Mouse (Mus musculus): Measurements from ENCODE around the gene Tmem139.

The Tmem139 gene

DNA sequence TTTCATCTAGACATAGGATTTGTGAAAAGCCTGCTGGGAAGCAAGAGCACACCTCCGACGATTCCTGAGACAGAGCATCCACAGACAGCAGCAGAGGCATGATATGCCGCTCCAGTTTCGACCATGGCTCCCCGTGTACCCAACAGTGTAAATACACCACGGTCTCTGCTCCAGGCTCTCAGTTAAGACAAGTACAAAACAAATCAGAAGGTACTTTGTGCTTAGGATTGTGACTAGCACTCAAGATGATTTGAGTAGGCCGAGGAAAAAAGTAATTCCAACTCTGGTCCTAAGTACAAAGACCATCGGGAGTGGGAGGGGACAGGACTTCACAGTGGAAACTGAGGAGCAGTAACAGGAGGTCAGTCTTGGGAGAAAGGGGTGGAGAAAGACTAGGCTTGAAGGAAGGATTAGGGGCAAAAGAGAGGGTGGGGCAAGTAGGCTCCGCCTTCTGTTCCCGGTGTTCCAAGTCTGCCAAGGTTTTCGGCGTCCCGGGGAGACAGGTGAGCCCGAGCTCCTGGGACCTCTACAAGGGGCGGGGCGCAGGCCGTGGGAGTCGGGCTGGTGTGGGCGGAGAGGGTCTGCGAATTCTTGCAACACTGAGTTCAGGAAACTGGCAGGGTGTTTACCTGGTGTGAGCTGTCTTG lies at the start of gene Tmem139:
Gene Tmem139 (plus strand): TSS at position 447 of the 647 bp plus-strand sequence.
- Histone ChIP-seq H3K36me3 (ENCODE audit: insufficient read depth, low read length) (peaks cover 5% of the 10 kb centered on the region; the same call in 1 of the 2 replicates), H3K4me3 (replicated peaks; ENCODE audit: low read length) (peak within 1 kb of the TSS; percentile 51), H3K9me3 (ENCODE audit: low read length) (no peaks in the 10 kb centered on the region), H3K4me1 (replicated peaks; ENCODE audit: low read depth, low read length) (peaks cover 51% of the 10 kb centered on the region), H3K27me3 (ENCODE audit: insufficient read depth, low read length) (0 out of 2 replicates have a peak, but pooled peaks cover 4% of the 10 kb centered on the region)
- no peak for TF ChIP-seq CTCF (conservative IDR thresholded peaks at IDR 0.05; ENCODE audit: low read length)
- TF ChIP-seq NANOG (IDR thresholded peaks at IDR 0.05; ENCODE audit: borderline replicate concordance, low read length): no peak
- TF ChIP-seq POU5F1 (IDR thresholded peaks at IDR 0.05; ENCODE audit: borderline replicate concordance, low read length): no peak

DNA sequence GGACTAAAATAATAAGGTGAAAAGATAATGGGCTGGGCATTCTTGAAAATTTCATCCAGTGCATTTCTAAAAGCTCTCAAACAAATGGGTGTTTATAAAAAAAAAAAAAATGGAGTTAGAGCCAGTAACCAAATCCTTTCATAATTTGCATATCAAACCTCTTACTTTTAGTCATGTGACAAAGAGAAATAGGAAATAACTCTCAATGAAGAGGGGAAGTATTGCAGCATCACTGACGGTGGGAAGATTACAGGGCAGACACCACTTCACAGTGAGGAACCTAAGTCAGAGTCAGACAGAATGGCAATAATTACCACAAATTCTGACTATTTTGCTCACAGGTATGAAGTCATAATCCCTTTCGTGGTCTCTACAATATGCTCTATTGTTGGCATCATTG lies 46.7 kb upstream of the Tmem139 start, which contains the start of gene Tas2r144:
Gene Tas2r144 (plus strand): TSS at position 301 of the 400 bp plus-strand sequence.
- Histone ChIP-seq H3K27me3 (ENCODE audit: insufficient read depth, low read length) (no peaks in the 10 kb centered on the region), H3K4me3 (replicated peaks; ENCODE audit: low read length) (no peak within 1 kb of the TSS), H3K4me1 (replicated peaks; ENCODE audit: low read depth, low read length) (no peaks in the 10 kb centered on the region), H3K9me3 (ENCODE audit: low read length) (peaks cover 22% of the 10 kb centered on the region), H3K36me3 (ENCODE audit: insufficient read depth, low read length) (no peaks in the 10 kb centered on the region)
- no peak for TF ChIP-seq POU5F1 (IDR thresholded peaks at IDR 0.05; ENCODE audit: borderline replicate concordance, low read length)
- no peak for TF ChIP-seq NANOG (IDR thresholded peaks at IDR 0.05; ENCODE audit: borderline replicate concordance, low read length)
- TF ChIP-seq CTCF (conservative IDR thresholded peaks at IDR 0.05; ENCODE audit: low read length): no peak

- Histone ChIP-seq H3K9me3 (ENCODE audit: low read length) (no peaks in the 10 kb centered on the region), H3K27me3 (ENCODE audit: insufficient read depth, low read length) (no peaks in the 10 kb centered on the region), H3K4me3 (replicated peaks; ENCODE audit: low read length) (no peak overlapping the region), H3K4me1 (replicated peaks; ENCODE audit: low read depth, low read length) (no peaks in the 10 kb centered on the region), H3K36me3 (ENCODE audit: insufficient read depth, low read length) (no peaks in the 10 kb centered on the region)
- TF ChIP-seq CTCF (conservative IDR thresholded peaks at IDR 0.05; ENCODE audit: low read length) (no peak), POU5F1 (IDR thresholded peaks at IDR 0.05; ENCODE audit: borderline replicate concordance, low read length) (no peak), NANOG (IDR thresholded peaks at IDR 0.05; ENCODE audit: borderline replicate concordance, low read length) (no peak)
These were observed 39.5 kb upstream of the Tmem139 start for GRCm38 (mm10) chr6:42222286-42222685.

DNA sequence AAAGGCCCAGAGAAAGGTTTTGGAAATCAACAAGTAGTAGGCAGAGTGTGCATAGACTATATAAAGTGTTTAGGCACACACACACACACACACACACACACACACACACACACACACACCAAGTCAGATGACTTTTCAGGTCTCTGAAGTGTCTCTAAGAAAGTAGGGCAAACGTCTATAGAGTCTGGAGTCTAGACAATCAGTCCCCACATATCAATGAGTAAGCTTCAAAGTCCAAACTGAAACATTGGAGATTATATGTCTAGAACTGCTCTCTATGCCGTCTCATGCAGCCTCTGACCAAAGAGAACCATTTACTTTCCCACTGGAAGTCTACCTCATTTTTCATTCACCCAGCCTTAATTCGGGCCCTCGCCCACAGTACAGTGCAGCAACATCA lies 36.7 kb upstream of the Tmem139 start:
- H3K27me3 ChIP-seq (ENCODE audit: insufficient read depth, low read length): no peaks in the 10 kb centered on the region
- H3K36me3 ChIP-seq (ENCODE audit: insufficient read depth, low read length): no peaks in the 10 kb centered on the region
- H3K4me1 ChIP-seq (replicated peaks; ENCODE audit: low read depth, low read length): no peaks in the 10 kb centered on the region
- no peak overlapping the region for H3K4me3 ChIP-seq (replicated peaks; ENCODE audit: low read length)
- no peaks in the 10 kb centered on the region for H3K9me3 ChIP-seq (ENCODE audit: low read length)
- TF ChIP-seq CTCF (conservative IDR thresholded peaks at IDR 0.05; ENCODE audit: low read length) (no peak), POU5F1 (IDR thresholded peaks at IDR 0.05; ENCODE audit: borderline replicate concordance, low read length) (no peak), NANOG (IDR thresholded peaks at IDR 0.05; ENCODE audit: borderline replicate concordance, low read length) (no peak)

- no peaks in the 10 kb centered on the region for H3K4me1 ChIP-seq (replicated peaks; ENCODE audit: low read depth, low read length)
These were observed 34.3 kb upstream of the Tmem139 start for GRCm38 (mm10) chr6:42227240-42228101.

DNA sequence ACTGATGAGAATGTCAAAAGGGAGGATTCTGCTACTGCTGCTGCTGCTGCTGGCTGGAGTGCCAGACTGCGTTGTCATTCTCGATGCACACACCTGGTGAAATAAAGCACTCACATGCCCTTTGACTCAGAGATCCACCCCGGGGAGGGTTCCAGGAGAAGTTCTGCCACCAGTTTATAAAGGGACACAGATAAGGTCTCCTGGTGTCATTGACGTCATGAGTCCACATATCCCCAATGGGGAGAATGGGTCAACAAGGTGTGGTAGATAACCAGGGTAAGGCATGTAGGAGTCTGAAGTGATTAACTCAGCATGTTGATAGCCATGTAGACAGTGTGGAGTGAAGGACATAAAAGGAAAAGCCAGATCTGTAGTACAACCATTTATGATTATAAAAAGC lies 32.2 kb upstream of the Tmem139 start:
- TF ChIP-seq CTCF (conservative IDR thresholded peaks at IDR 0.05; ENCODE audit: low read length): no peak
- TF ChIP-seq POU5F1 (IDR thresholded peaks at IDR 0.05; ENCODE audit: borderline replicate concordance, low read length): no peak
- no peak for TF ChIP-seq NANOG (IDR thresholded peaks at IDR 0.05; ENCODE audit: borderline replicate concordance, low read length)
- no peaks in the 10 kb centered on the region for H3K36me3 ChIP-seq (ENCODE audit: insufficient read depth, low read length)

More at GRCm38 (mm10) chr6:42227240-42228101, 34.3 kb upstream of the Tmem139 start:
- TF ChIP-seq CTCF (conservative IDR thresholded peaks at IDR 0.05; ENCODE audit: low read length): peak; percentile 61
- no peak for TF ChIP-seq POU5F1 (IDR thresholded peaks at IDR 0.05; ENCODE audit: borderline replicate concordance, low read length)
- TF ChIP-seq NANOG (IDR thresholded peaks at IDR 0.05; ENCODE audit: borderline replicate concordance, low read length): no peak
- no peaks in the 10 kb centered on the region for H3K36me3 ChIP-seq (ENCODE audit: insufficient read depth, low read length)
- H3K4me3 ChIP-seq (replicated peaks; ENCODE audit: low read length): no peak overlapping the region
- no peaks in the 10 kb centered on the region for H3K9me3 ChIP-seq (ENCODE audit: low read length)
- no peaks in the 10 kb centered on the region for H3K27me3 ChIP-seq (ENCODE audit: insufficient read depth, low read length)

GRCm38 (mm10) chr6:42231191-42231590 lies 30.6 kb upstream of the Tmem139 start:
- Histone ChIP-seq H3K27me3 (ENCODE audit: insufficient read depth, low read length) (no peaks in the 10 kb centered on the region), H3K36me3 (ENCODE audit: insufficient read depth, low read length) (no peaks in the 10 kb centered on the region), H3K4me3 (replicated peaks; ENCODE audit: low read length) (no peak overlapping the region), H3K9me3 (ENCODE audit: low read length) (no peaks in the 10 kb centered on the region), H3K4me1 (replicated peaks; ENCODE audit: low read depth, low read length) (no peaks in the 10 kb centered on the region)
- no peak for TF ChIP-seq POU5F1 (IDR thresholded peaks at IDR 0.05; ENCODE audit: borderline replicate concordance, low read length)
- TF ChIP-seq NANOG (IDR thresholded peaks at IDR 0.05; ENCODE audit: borderline replicate concordance, low read length): no peak

More for the DNA sequence above, 32.2 kb upstream of the Tmem139 start:
- Histone ChIP-seq H3K9me3 (ENCODE audit: low read length) (no peaks in the 10 kb centered on the region), H3K4me1 (replicated peaks; ENCODE audit: low read depth, low read length) (no peaks in the 10 kb centered on the region), H3K27me3 (ENCODE audit: insufficient read depth, low read length) (no peaks in the 10 kb centered on the region), H3K4me3 (replicated peaks; ENCODE audit: low read length) (no peak overlapping the region)

DNA sequence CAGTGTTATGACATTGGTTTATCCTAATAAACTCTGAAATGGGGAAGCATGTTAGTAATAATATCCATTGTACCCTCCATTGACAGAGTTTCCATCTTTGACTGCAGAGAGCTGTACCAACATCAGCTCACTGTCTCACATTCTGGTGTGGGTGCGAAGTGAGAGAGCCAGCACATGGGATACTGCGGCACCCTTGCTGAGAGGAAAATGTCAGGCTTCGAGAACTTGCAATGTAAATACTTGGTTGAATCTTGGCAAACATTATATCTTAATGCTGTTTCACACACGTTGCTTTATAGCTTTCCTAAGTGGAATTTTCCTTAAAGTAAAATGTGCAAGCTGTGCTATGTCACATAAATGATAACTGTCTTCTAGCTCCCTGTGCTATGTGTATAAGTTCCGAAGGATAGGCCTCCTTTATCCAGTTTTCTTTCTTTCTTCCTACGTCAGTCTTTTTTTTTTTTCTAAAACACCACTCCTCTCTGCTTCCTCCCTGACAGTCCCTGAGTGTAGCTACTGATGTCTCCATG lies 24.4 kb upstream of the Tmem139 start:
- H3K4me3 ChIP-seq (replicated peaks; ENCODE audit: low read length): no peak overlapping the region
- H3K9me3 ChIP-seq (ENCODE audit: low read length): no peaks in the 10 kb centered on the region
- no peak for TF ChIP-seq NANOG (IDR thresholded peaks at IDR 0.05; ENCODE audit: borderline replicate concordance, low read length)
- TF ChIP-seq POU5F1 (IDR thresholded peaks at IDR 0.05; ENCODE audit: borderline replicate concordance, low read length): no peak
- TF ChIP-seq CTCF (conservative IDR thresholded peaks at IDR 0.05; ENCODE audit: low read length): no peak
- no peaks in the 10 kb centered on the region for H3K36me3 ChIP-seq (ENCODE audit: insufficient read depth, low read length)
- no peaks in the 10 kb centered on the region for H3K4me1 ChIP-seq (replicated peaks; ENCODE audit: low read depth, low read length)
- no peaks in the 10 kb centered on the region for H3K27me3 ChIP-seq (ENCODE audit: insufficient read depth, low read length)

All from E14TG2a.4 (cell line).